Mouse (Mus musculus): ENCODE results near the gene Col13a1. TPM values are rescaled to one million over a fixed set of nuclear protein-coding genes. Genes with fewer than 3 reads are reported as not detected.

The Col13a1 gene
- total and polyA plus RNA-seq, 3 experiments, result not detected

DNA sequence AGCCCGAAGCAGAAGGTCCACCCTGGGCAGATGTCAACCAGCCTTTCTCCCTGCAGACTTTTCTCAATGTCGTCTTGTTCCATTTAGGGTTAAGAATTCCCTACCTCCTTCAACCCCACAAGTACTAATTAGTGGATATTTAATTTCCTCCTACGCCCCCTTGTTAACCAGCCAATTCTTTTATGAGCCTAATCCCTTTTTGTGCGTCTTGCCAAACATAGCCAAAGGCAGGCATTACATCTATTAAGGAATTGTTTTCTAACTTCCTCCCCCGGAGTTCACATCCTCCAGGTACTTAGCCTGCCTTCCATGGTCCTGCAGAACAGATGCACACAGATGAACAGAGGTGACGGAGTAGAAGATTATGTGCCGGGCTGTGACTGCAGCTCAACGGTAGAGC lies 27.5 kb upstream of the Col13a1 start:
- H3K4me1 ChIP-seq (ENCODE audit: control insufficient read depth in 1 of 2, insufficient read depth in 2 of 2), result no peaks in the 10 kb centered on the region
- no peaks in the 10 kb centered on the region for H3K9me3 ChIP-seq (replicated peaks; ENCODE audit: low read length)
- no peaks in the 10 kb centered on the region for H3K36me3 ChIP-seq (replicated peaks in 1 of 2; ENCODE audit: control insufficient read depth in 1 of 2, insufficient read depth in 1 of 2, low read length in 1 of 2)
- no peak for DNase-seq (ENCODE audit: extremely low read depth)
- no peak overlapping the region for H3K9ac ChIP-seq (ENCODE audit: insufficient read depth, low read depth)
- in situ Hi-C loops (cut with MboI; ENCODE audit: low pct_ligation_motif_present, low pct_unique_long_range_greater_than_20kb, low sequenced_read_pairs) (no loop called here), dilution Hi-C loops (cut with MboI; ENCODE audit: extremely low pct_ligation_motif_present, extremely low pct_unique_long_range_greater_than_20kb, low sequenced_read_pairs) (no loop called here)
- H3K4me2 ChIP-seq (ENCODE audit: insufficient read depth, low read depth, poor library complexity, severe bottlenecking), result no peak overlapping the region
- H3K4me3 ChIP-seq (replicated peaks in 1 of 3; ENCODE audit: low read depth in 2 of 3, low read length in 2 of 3, poor library complexity in 1 of 3), result no peak overlapping the region
- H3K27ac ChIP-seq (ENCODE audit: insufficient read depth, low read depth), result no peak overlapping the region
- peaks cover 98% of the 10 kb centered on the region for H3K27me3 ChIP-seq (replicated peaks)
- H3K79me2 ChIP-seq (replicated peaks; ENCODE audit: control insufficient read depth, extremely low read depth, insufficient read depth, poor library complexity, severe bottlenecking), result no peaks in the 10 kb centered on the region
- TF ChIP-seq HCFC1 (IDR thresholded peaks at IDR 0.05; ENCODE audit: low read depth, low read length), result no peak

DNA sequence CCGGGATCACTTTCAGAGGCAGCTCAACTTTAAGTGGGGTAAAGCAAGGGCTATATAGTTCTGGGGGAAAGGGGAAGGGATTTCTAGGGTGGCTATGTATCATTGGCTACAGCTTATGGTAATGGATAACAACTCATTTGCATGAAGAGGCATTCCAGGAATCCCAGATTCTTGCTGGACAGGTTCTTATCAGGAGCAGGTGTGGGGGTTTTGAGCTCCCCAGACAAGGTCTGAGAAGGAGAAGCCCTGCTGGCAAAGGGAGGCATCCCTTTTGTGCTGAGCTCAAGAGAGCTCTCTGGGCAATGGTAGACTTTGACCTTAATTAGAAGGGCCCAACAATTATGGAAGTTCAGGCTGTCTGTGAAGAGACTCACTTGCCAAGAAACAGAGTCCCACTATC lies 21.3 kb upstream of the Col13a1 start:
- no peaks in the 10 kb centered on the region for H3K79me2 ChIP-seq (replicated peaks; ENCODE audit: control insufficient read depth, extremely low read depth, insufficient read depth, poor library complexity, severe bottlenecking)
- peaks cover 89% of the 10 kb centered on the region for H3K27me3 ChIP-seq (replicated peaks)
- H3K4me3 ChIP-seq (replicated peaks in 1 of 3; ENCODE audit: low read depth in 2 of 3, low read length in 2 of 3, poor library complexity in 1 of 3), result no peak overlapping the region
- H3K4me2 ChIP-seq (ENCODE audit: insufficient read depth, low read depth, poor library complexity, severe bottlenecking), result no peak overlapping the region
- DNase-seq (ENCODE audit: extremely low read depth), result no peak
- dilution Hi-C loops (cut with MboI; ENCODE audit: extremely low pct_ligation_motif_present, extremely low pct_unique_long_range_greater_than_20kb, low sequenced_read_pairs), result no loop called here
- H3K27ac ChIP-seq (ENCODE audit: insufficient read depth, low read depth), result no peak overlapping the region
- no peak for TF ChIP-seq JUN (IDR thresholded peaks at IDR 0.05; ENCODE audit: insufficient read depth, low read depth, low read length)
- no peak for TF ChIP-seq CHD1 (IDR thresholded peaks at IDR 0.05; ENCODE audit: low read depth, low read length)
- no peak for TF ChIP-seq IRF4 (IDR thresholded peaks at IDR 0.05; ENCODE audit: low read depth, low read length)
- TF ChIP-seq USF2 (conservative IDR thresholded peaks at IDR 0.05; ENCODE audit: low read depth, low read length), result no peak
- no peak for TF ChIP-seq POLR2AphosphoS2 (IDR thresholded peaks at IDR 0.05; ENCODE audit: low read depth, low read length)
- TF ChIP-seq GABPA (IDR thresholded peaks at IDR 0.05; ENCODE audit: insufficient replicate concordance, low read depth, low read length), result no peak
- no peak for TF ChIP-seq CHD2 (IDR thresholded peaks at IDR 0.05; ENCODE audit: low read length)
- TF ChIP-seq MEF2A (IDR thresholded peaks at IDR 0.05; ENCODE audit: borderline replicate concordance, low read depth, low read length), result no peak
- H3K9ac ChIP-seq (ENCODE audit: insufficient read depth, low read depth), result no peak overlapping the region
- no peaks in the 10 kb centered on the region for H3K36me3 ChIP-seq (replicated peaks in 1 of 2; ENCODE audit: control insufficient read depth in 1 of 2, insufficient read depth in 1 of 2, low read length in 1 of 2)
- H3K4me1 ChIP-seq (ENCODE audit: control insufficient read depth in 1 of 2, insufficient read depth in 2 of 2), result no peaks in the 10 kb centered on the region
- in situ Hi-C loops (cut with MboI; ENCODE audit: low pct_ligation_motif_present, low pct_unique_long_range_greater_than_20kb, low sequenced_read_pairs), result no loop called here
- H3K9me3 ChIP-seq (replicated peaks; ENCODE audit: low read length), result peaks cover 3% of the 10 kb centered on the region

DNA sequence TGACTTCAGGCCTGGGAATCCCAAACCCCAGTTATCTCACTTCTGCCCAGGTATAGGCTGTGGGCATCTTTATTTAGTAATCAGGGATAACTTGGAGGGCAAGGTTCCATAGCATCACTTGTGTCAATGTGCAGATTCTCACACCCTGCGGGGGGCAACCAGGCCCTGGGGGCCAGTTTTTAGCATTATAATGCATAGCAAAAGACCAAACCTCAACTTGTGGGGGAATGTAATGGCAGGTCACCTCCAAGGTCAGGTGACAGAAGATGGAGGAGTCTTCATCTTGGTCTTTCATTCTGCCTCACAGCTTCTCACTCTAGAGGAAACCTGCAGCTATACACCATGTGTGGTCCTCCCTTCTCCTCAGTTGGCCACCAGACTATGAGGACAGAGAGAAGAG lies 20.9 kb upstream of the Col13a1 start:
- TF ChIP-seq POLR2A (IDR thresholded peaks at IDR 0.05; ENCODE audit: low read depth, low read length) (no peak), RAD21 (IDR thresholded peaks at IDR 0.05; ENCODE audit: low read depth, low read length) (no peak), ZNF384 (IDR thresholded peaks at IDR 0.05; ENCODE audit: low read depth, low read length) (no peak), TCF12 (IDR thresholded peaks at IDR 0.05; ENCODE audit: low read depth, low read length) (no peak), HCFC1 (IDR thresholded peaks at IDR 0.05; ENCODE audit: low read depth, low read length) (no peak)
- H3K4me1 ChIP-seq (ENCODE audit: control insufficient read depth in 1 of 2, insufficient read depth in 2 of 2), result no peaks in the 10 kb centered on the region
- H3K79me2 ChIP-seq (replicated peaks; ENCODE audit: control insufficient read depth, extremely low read depth, insufficient read depth, poor library complexity, severe bottlenecking), result no peaks in the 10 kb centered on the region
- no peak for DNase-seq (ENCODE audit: extremely low read depth)
- peaks cover 3% of the 10 kb centered on the region for H3K9me3 ChIP-seq (replicated peaks; ENCODE audit: low read length)
- H3K4me2 ChIP-seq (ENCODE audit: insufficient read depth, low read depth, poor library complexity, severe bottlenecking), result no peak overlapping the region
- dilution Hi-C loops (cut with MboI; ENCODE audit: extremely low pct_ligation_motif_present, extremely low pct_unique_long_range_greater_than_20kb, low sequenced_read_pairs) (no loop called here), in situ Hi-C loops (cut with MboI; ENCODE audit: low pct_ligation_motif_present, low pct_unique_long_range_greater_than_20kb, low sequenced_read_pairs) (no loop called here)
- H3K27ac ChIP-seq (ENCODE audit: insufficient read depth, low read depth), result no peak overlapping the region
- no peak overlapping the region for H3K4me3 ChIP-seq (replicated peaks in 1 of 3; ENCODE audit: low read depth in 2 of 3, low read length in 2 of 3, poor library complexity in 1 of 3)
- H3K27me3 ChIP-seq (replicated peaks), result peaks cover 89% of the 10 kb centered on the region
- no peak overlapping the region for H3K9ac ChIP-seq (ENCODE audit: insufficient read depth, low read depth)
- no peaks in the 10 kb centered on the region for H3K36me3 ChIP-seq (replicated peaks in 1 of 2; ENCODE audit: control insufficient read depth in 1 of 2, insufficient read depth in 1 of 2, low read length in 1 of 2)
